Mouse (Mus musculus) MEL (cell line): ENCODE measurements around the gene Osm.

Experiments
- CTCF ChIP-seq, 3 experiments: IDR thresholded peaks in 2 of 3; conservative IDR thresholded peaks in 1 of 3; 2 replicates each; pipeline ENCODE4 v1.5.1; 2011 to 2012; ENCODE audit warnings: low read length in 3 of 3, low read depth in 2 of 3, mild to moderate bottlenecking in 2 of 3, improper control_type of control experiment in 1 of 3, inconsistent platforms in 1 of 3, mixed read lengths in 1 of 3, moderate library complexity in 1 of 3; ENCODE audit not compliant: control insufficient read depth in 1 of 3, insufficient read depth in 1 of 3, poor library complexity in 1 of 3, severe bottlenecking in 1 of 3
- ETS1 ChIP-seq: IDR thresholded peaks from 2 replicates; pipeline ENCODE4 v1.6.1; 2012; ENCODE audit warnings: low read depth, mild to moderate bottlenecking, inconsistent platforms, low read length, improper control_type of control experiment, moderate library complexity
- POLR2AphosphoS5 ChIP-seq: IDR thresholded peaks from 2 replicates; pipeline ENCODE4 v1.6.1; 2012; ENCODE audit warnings: low read depth, borderline replicate concordance, mild to moderate bottlenecking, inconsistent platforms, low read length, moderate library complexity, mixed read lengths

GRCm38 (mm10) chr11:4222046-4222950 lies 13.9 kb upstream of the Osm start:
- 0 out of 2 replicates have a peak, but pooled peaks have one; percentile 9 for TF ChIP-seq ETS1
- TF ChIP-seq POLR2AphosphoS5 = no peak
- no peak for TF ChIP-seq CTCF (IDR thresholded peaks at IDR 0.05 in 2 of 3, conservative IDR thresholded peaks at IDR 0.05 in 1 of 3; ENCODE audit: control insufficient read depth in 1 of 3, insufficient read depth in 1 of 3, low read depth in 2 of 3, low read length in 3 of 3, poor library complexity in 1 of 3, severe bottlenecking in 1 of 3)
